Mouse (Mus musculus): ENCODE measurements around the gene Zbtb11. TPM values are rescaled to one million over a fixed set of nuclear protein-coding genes. Genes with fewer than 3 reads are reported as not detected.
A peak's percentile ranks its signal among the peaks of the same experiment; 100 is the strongest.

Zbtb11 gene
- total and polyA plus RNA-seq, 3 experiments: 6.8 to 42.3 (median 37.6) TPM

DNA sequence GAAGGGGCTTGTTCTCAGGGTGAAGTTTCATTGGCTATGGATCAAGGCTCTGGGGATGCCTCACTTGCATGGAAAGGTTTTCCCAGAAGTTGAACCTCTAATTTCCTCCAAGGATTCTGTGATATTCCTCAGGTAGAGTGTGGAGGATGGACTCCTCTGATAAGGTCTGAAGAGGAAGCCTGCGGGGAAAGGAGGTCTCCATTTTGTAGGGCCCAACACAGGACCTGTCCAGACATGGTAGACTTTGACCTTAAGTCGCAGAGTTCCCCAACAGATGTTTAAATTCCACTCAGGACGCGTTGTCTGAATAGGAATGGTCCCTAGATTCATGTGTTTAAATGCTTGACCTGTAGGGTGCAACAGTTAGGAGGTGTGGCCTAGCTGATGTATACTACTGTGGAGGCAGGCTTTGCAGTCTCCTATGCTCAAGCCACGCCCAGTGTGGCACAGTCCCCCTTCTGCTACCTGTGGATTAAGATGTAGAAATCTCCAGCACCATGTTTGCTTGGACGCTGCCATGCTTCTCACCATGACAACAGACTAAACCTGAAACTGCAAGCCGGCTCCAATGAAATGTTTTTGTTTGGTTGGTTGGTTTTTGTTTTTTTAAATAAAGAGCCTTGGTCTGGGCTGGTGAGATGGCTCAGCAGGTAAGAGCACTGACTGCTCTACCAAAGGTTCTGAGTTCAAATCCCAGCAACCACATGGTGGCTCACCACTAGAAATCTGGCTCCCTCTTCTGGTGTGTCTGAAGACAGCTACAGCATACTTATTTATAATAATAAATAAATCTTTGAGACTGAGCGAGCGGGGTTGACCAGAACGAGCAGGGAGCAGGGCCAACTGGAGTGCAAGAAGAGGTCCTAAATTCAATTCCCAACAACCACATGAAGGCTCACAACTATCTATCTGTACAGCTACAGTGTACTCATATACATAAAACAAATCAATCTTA is 39.4 kb downstream of the Zbtb11 start:
- TF ChIP-seq GATA2 (IDR thresholded peaks at IDR 0.05; ENCODE audit: borderline replicate concordance, low read depth, low read length) (no peak), GATA1 (IDR thresholded peaks at IDR 0.05; ENCODE audit: borderline replicate concordance, low read length) (no peak), POLR2AphosphoS5 (IDR thresholded peaks at IDR 0.05; ENCODE audit: insufficient replicate concordance, low read depth, low read length) (no peak), TAL1 (conservative IDR thresholded peaks at IDR 0.05; ENCODE audit: low read depth, low read length) (no peak), CTCF (IDR thresholded peaks at IDR 0.05; ENCODE audit: low read depth, low read length) (no peak)
- DNase-seq (ENCODE audit: low spot score): no peak
- Histone ChIP-seq H3K4me1 (ENCODE audit: insufficient read depth, low read depth, low read length) (peaks cover 29% of the 10 kb centered on the region), H3K9me3 (replicated peaks) (no peaks in the 10 kb centered on the region; the same call in 1 of the 2 replicates), H3K36me3 (replicated peaks) (peaks cover 66% of the 10 kb centered on the region), H3K27me3 (ENCODE audit: insufficient read depth, low read length) (no peaks in the 10 kb centered on the region), H3K4me3 (ENCODE audit: low read depth, low read length) (no peak overlapping the region)
- ATAC-seq (ENCODE audit: extremely low read depth, insufficient number of reproducible peaks, low FRiP score, poor library complexity, severe bottlenecking): no peak

GRCm38 (mm10) chr16:56014076-56014475 is 40.4 kb downstream of the Zbtb11 start:
- Histone ChIP-seq H3K27me3 (ENCODE audit: insufficient read depth, low read length) (no peaks in the 10 kb centered on the region), H3K36me3 (replicated peaks) (peaks cover 73% of the 10 kb centered on the region), H3K4me3 (ENCODE audit: low read depth, low read length) (no peak overlapping the region), H3K4me1 (ENCODE audit: insufficient read depth, low read depth, low read length) (peaks cover 23% of the 10 kb centered on the region), H3K9me3 (replicated peaks) (no peaks in the 10 kb centered on the region; the same call in 1 of the 2 replicates)
- TF ChIP-seq POLR2AphosphoS5 (IDR thresholded peaks at IDR 0.05; ENCODE audit: insufficient replicate concordance, low read depth, low read length) (no peak), GATA2 (IDR thresholded peaks at IDR 0.05; ENCODE audit: borderline replicate concordance, low read depth, low read length) (no peak), TAL1 (conservative IDR thresholded peaks at IDR 0.05; ENCODE audit: low read depth, low read length) (no peak), CTCF (IDR thresholded peaks at IDR 0.05; ENCODE audit: low read depth, low read length) (no peak), GATA1 (IDR thresholded peaks at IDR 0.05; ENCODE audit: borderline replicate concordance, low read length) (no peak)
- no peak for ATAC-seq (ENCODE audit: extremely low read depth, insufficient number of reproducible peaks, low FRiP score, poor library complexity, severe bottlenecking)
- no peak for DNase-seq (ENCODE audit: low spot score)

GRCm38 (mm10) chr16:56019660-56020059 is 46.0 kb downstream of the Zbtb11 start:
- Histone ChIP-seq H3K4me3 (ENCODE audit: low read depth, low read length) (no peak overlapping the region), H3K36me3 (replicated peaks) (peaks cover 65% of the 10 kb centered on the region), H3K9me3 (replicated peaks) (no peaks in the 10 kb centered on the region), H3K27me3 (ENCODE audit: insufficient read depth, low read length) (no peaks in the 10 kb centered on the region), H3K4me1 (ENCODE audit: insufficient read depth, low read depth, low read length) (peaks cover 13% of the 10 kb centered on the region; the same call in 1 of the 2 replicates)
- TF ChIP-seq TAL1 (conservative IDR thresholded peaks at IDR 0.05; ENCODE audit: low read depth, low read length) (no peak), POLR2AphosphoS5 (IDR thresholded peaks at IDR 0.05; ENCODE audit: insufficient replicate concordance, low read depth, low read length) (no peak), GATA2 (IDR thresholded peaks at IDR 0.05; ENCODE audit: borderline replicate concordance, low read depth, low read length) (no peak), CTCF (IDR thresholded peaks at IDR 0.05; ENCODE audit: low read depth, low read length) (no peak), GATA1 (IDR thresholded peaks at IDR 0.05; ENCODE audit: borderline replicate concordance, low read length) (no peak)
- DNase-seq (ENCODE audit: low spot score): no peak
- no peak for ATAC-seq (ENCODE audit: extremely low read depth, insufficient number of reproducible peaks, low FRiP score, poor library complexity, severe bottlenecking)

DNA sequence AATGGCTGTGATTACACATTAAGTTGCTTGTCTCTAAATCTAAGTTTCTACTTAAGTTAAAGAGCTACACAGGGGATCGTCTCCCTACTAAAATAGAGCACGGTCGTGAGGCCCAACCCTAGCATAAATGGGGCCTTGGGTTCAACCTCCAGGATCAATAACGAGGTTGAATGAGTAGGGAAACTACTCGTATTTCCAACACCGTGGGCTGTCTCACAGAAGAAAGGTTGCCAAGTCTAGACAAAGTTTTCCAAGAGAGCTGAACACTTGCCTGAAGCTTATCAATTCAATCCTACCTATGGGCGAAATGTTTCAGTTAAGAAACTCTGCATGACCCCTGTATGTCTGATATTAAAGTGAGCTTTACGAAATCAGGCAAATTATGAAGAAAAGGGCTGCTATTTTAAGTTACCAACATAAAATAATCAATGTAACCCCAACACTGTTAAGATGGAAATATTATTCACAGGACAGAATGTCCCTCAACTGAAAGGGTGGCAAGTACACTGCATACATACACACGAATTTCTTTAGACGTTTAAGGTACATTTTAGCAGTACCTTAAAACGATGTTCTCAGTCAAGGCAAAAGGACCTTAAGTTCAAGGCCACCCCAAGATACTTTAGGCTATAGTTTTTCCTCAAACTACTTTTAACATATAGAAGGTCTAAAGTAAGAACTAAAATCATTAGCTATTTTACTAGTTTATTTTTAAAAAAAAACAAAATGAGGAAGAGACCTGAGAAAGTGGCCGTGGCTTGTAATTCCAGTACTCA is 54.4 kb downstream of the Zbtb11 start:
- no peak for ATAC-seq (ENCODE audit: extremely low read depth, insufficient number of reproducible peaks, low FRiP score, poor library complexity, severe bottlenecking)
- DNase-seq (ENCODE audit: low spot score): no peak
- TF ChIP-seq GATA2 (IDR thresholded peaks at IDR 0.05; ENCODE audit: borderline replicate concordance, low read depth, low read length) (no peak), TAL1 (conservative IDR thresholded peaks at IDR 0.05; ENCODE audit: low read depth, low read length) (no peak), POLR2AphosphoS5 (IDR thresholded peaks at IDR 0.05; ENCODE audit: insufficient replicate concordance, low read depth, low read length) (no peak), GATA1 (IDR thresholded peaks at IDR 0.05; ENCODE audit: borderline replicate concordance, low read length) (no peak), CTCF (IDR thresholded peaks at IDR 0.05; ENCODE audit: low read depth, low read length) (no peak)
- peaks cover 38% of the 10 kb centered on the region for H3K4me1 ChIP-seq (ENCODE audit: insufficient read depth, low read depth, low read length)
- H3K36me3 ChIP-seq (replicated peaks): peaks cover 53% of the 10 kb centered on the region
- H3K9me3 ChIP-seq (replicated peaks): no peaks in the 10 kb centered on the region
- peak overlapping the region; percentile 90 for H3K4me3 ChIP-seq (ENCODE audit: low read depth, low read length)
- no peaks in the 10 kb centered on the region for H3K27me3 ChIP-seq (ENCODE audit: insufficient read depth, low read length)

DNA sequence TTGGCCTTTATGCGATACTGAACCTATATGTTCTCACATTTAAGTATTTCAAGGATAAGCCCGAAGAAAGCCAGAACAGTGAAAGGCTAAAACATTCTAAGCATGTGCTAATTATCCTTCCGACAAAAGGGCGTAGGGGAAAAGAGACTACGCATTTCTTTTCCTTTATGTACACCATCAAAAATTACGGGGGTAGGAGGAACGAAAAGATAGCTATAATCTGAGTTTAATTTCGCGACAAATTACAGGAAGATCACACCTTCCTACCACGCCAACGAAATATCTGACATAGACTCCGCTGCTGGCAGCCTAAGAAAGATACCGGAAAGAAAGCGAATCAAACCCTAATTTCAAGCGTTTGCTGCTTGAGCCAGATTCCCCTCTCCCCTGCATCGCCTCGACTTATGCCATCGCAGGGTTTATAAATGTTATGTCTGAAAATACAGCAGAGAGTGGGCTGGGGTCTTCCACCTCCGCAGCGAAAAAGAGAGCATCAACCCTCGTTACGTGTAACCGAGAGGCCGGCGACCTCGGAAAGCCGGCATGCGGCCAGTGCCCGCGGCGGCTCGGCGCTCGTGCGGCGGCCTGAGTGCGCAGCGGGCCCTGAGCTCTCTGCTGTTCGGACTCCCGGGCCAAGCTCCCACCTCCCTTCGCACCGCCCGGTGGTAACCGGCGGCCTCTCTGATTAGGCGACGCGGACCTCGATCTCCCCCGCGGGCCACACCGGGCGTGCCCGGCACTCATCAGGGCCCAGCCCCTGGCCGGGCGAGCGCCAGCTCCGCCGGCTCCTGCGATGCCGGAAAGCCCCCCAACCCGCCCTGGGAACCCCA is 55.3 kb downstream of the Zbtb11 start:
- Histone ChIP-seq H3K36me3 (replicated peaks) (peaks cover 59% of the 10 kb centered on the region), H3K4me3 (ENCODE audit: low read depth, low read length) (peak overlapping the region; percentile 90), H3K9me3 (replicated peaks) (no peaks in the 10 kb centered on the region), H3K27me3 (ENCODE audit: insufficient read depth, low read length) (no peaks in the 10 kb centered on the region), H3K4me1 (ENCODE audit: insufficient read depth, low read depth, low read length) (peaks cover 40% of the 10 kb centered on the region)
- DNase-seq (ENCODE audit: low spot score) (peak; percentile 44), ATAC-seq (ENCODE audit: extremely low read depth, insufficient number of reproducible peaks, low FRiP score, poor library complexity, severe bottlenecking) (no peak)
- TF ChIP-seq GATA2 (IDR thresholded peaks at IDR 0.05; ENCODE audit: borderline replicate concordance, low read depth, low read length) (no peak), POLR2AphosphoS5 (IDR thresholded peaks at IDR 0.05; ENCODE audit: insufficient replicate concordance, low read depth, low read length) (no peak), TAL1 (conservative IDR thresholded peaks at IDR 0.05; ENCODE audit: low read depth, low read length) (no peak)

Measured in G1E (cell line).